Mouse (Mus musculus): Measurements from ENCODE around the gene Gdf9. TPM values are rescaled to one million over a fixed set of nuclear protein-coding genes. Genes with fewer than 3 reads are reported as not detected.
"Not testable (repeated sequence)": the region's sequence is repeated elsewhere in the genome, so short reads cannot be mapped to it uniquely, and the experiment has no call there.

Gdf9 gene
- under 1 TPM in 1 of 2 experiments, not detected in 1; 0.17 TPM for total RNA-seq (2021)
- long read RNA-seq, experiment 1, partial matches to known transcripts, result 0 of 1 reads
- long read RNA-seq, experiment 1, other reads (novel, unspliced or antisense), result 1 of 1 reads
- long read RNA-seq, experiment 2, result 0 reads

GRCm38 (mm10) chr11:53430670-53431346 is at the start of gene Gdf9, which contains the start of gene Uqcrq:
Gene Gdf9, plus strand, starts transcription at chr11:53431023.
Gene Uqcrq, minus strand, starts transcription at chr11:53430831.
- intact Hi-C loops (cut with DNase I), result no loop called here
- DNase-seq, result peak; percentile 96 to 98

- intact Hi-C loops (cut with DNase I), result no loop called here
- no peak for DNase-seq
These were observed 46.9 kb upstream of the Gdf9 start for GRCm38 (mm10) chr11:53383758-53384428.

GRCm38 (mm10) chr11:53393856-53394255 is 37.0 kb upstream of the Gdf9 start:
- DNase-seq, result no peak
- intact Hi-C loops (cut with DNase I), result no loop called here

- intact Hi-C loops (cut with DNase I), result loop anchor here (5.0 kb wide), 1 partner anchor 36 kb away; no protein-coding TSS in a partner anchor
- no peak for DNase-seq
These were observed 27.2 kb upstream of the Gdf9 start for GRCm38 (mm10) chr11:53403638-53404037.

GRCm38 (mm10) chr11:53411738-53412137 is 19.1 kb upstream of the Gdf9 start:
- DNase-seq, result no peak
- intact Hi-C loops (cut with DNase I), result no loop called here

GRCm38 (mm10) chr11:53413871-53414270 is 17.0 kb upstream of the Gdf9 start:
- intact Hi-C loops (cut with DNase I), result no loop called here
- no peak for DNase-seq

- no peak for DNase-seq
- intact Hi-C loops (cut with DNase I), result no loop called here
These were observed 12.8 kb upstream of the Gdf9 start for GRCm38 (mm10) chr11:53418048-53418447.

- intact Hi-C loops (cut with DNase I), result no loop called here
- DNase-seq, result no peak
These were observed 7.8 kb upstream of the Gdf9 start, which contains the start of gene Leap2 for GRCm38 (mm10) chr11:53423036-53423435. Gene Leap2, minus strand, starts transcription at chr11:53423170.

GRCm38 (mm10) chr11:53424826-53425225 is 6.0 kb upstream of the Gdf9 start:
- DNase-seq, result no peak
- intact Hi-C loops (cut with DNase I), result no loop called here

- intact Hi-C loops (cut with DNase I), result no loop called here
These were observed 5.6 kb upstream of the Gdf9 start for GRCm38 (mm10) chr11:53425251-53425650.

GRCm38 (mm10) chr11:53425711-53426255 is 5.0 kb upstream of the Gdf9 start:
- intact Hi-C loops (cut with DNase I), result no loop called here
- no peak for DNase-seq

More at GRCm38 (mm10) chr11:53425251-53425650, 5.6 kb upstream of the Gdf9 start:
- DNase-seq, result no peak

GRCm38 (mm10) chr11:53426914-53427313 is 3.9 kb upstream of the Gdf9 start:
- intact Hi-C loops (cut with DNase I); DNase-seq: not testable (repeated sequence)

- DNase-seq, result no peak
- intact Hi-C loops (cut with DNase I), result no loop called here
These were observed 2.7 kb upstream of the Gdf9 start for GRCm38 (mm10) chr11:53427993-53428715.

- no peak for DNase-seq
- intact Hi-C loops (cut with DNase I), result no loop called here
These were observed 2.1 kb upstream of the Gdf9 start for GRCm38 (mm10) chr11:53428716-53429057.

- DNase-seq, result no peak
- intact Hi-C loops (cut with DNase I), result no loop called here
These were observed 1.6 kb upstream of the Gdf9 start for GRCm38 (mm10) chr11:53429182-53429581.

GRCm38 (mm10) chr11:53430300-53430669 is 538 bp upstream of the Gdf9 start:
- no peak for DNase-seq
- intact Hi-C loops (cut with DNase I), result no loop called here

- intact Hi-C loops (cut with DNase I), result no loop called here
- DNase-seq, result no peak
These were observed 679 bp downstream of the Gdf9 start for GRCm38 (mm10) chr11:53431347-53432056.

- no peak for DNase-seq
These were observed 2.2 kb downstream of the Gdf9 start for GRCm38 (mm10) chr11:53433057-53433456.

GRCm38 (mm10) chr11:53435504-53435903 is 4.7 kb downstream of the Gdf9 start:
- intact Hi-C loops (cut with DNase I), result no loop called here
- DNase-seq, result no peak

More at GRCm38 (mm10) chr11:53433057-53433456, 2.2 kb downstream of the Gdf9 start:
- intact Hi-C loops (cut with DNase I), result no loop called here

GRCm38 (mm10) chr11:53436338-53436737 is 5.5 kb downstream of the Gdf9 start:
- DNase-seq, result no peak
- intact Hi-C loops (cut with DNase I), result no loop called here

Measured in gastrocnemius, postnatal 36 days (tissue).